Mouse (Mus musculus) ES-Bruce4 (cell line): ENCODE data around the gene Clcf1. TPM values are rescaled to one million over a fixed set of nuclear protein-coding genes. Genes with fewer than 3 reads are reported as not detected.

Experiments
- H3K27ac ChIP-seq: 2 replicates; pipeline ENCODE4 v1.5.1; 2012; ENCODE audit warnings: low read length, inconsistent platforms; ENCODE audit not compliant: insufficient read depth
- H3K27me3 ChIP-seq: 2 replicates; pipeline ENCODE4 v1.6.1; 2012; ENCODE audit warnings: mild to moderate bottlenecking, low read length, inconsistent platforms; ENCODE audit not compliant: control insufficient read depth, poor library complexity, insufficient read depth, severe bottlenecking
- H3K36me3 ChIP-seq: 2 replicates; pipeline ENCODE4 v1.6.1; 2012; ENCODE audit warnings: inconsistent platforms, mild to moderate bottlenecking, low read length, moderate library complexity; ENCODE audit not compliant: control insufficient read depth, poor library complexity, insufficient read depth, severe bottlenecking
- H3K4me1 ChIP-seq: one replicate; pipeline ENCODE4 v1.8.1; 2011; ENCODE audit warnings: low read length; ENCODE audit not compliant: control insufficient read depth, insufficient read depth
- H3K4me3 ChIP-seq: 2 replicates; pipeline ENCODE4 v1.5.1; 2011; ENCODE audit warnings: low read depth, mild to moderate bottlenecking, low read length
- H3K9ac ChIP-seq: 2 replicates; pipeline ENCODE4 v1.6.1; 2012; ENCODE audit warnings: low read depth, mild to moderate bottlenecking, inconsistent platforms; ENCODE audit not compliant: poor library complexity, severe bottlenecking
- H3K9me3 ChIP-seq: replicated peaks from 2 replicates; pipeline ENCODE4 v1.6.1; 2012; ENCODE audit warnings: mild to moderate bottlenecking, low read length, inconsistent platforms; ENCODE audit not compliant: control insufficient read depth, poor library complexity, insufficient read depth, severe bottlenecking
- CTCF ChIP-seq: IDR thresholded peaks from one replicate; pipeline ENCODE4 v1.8.1; 2011; ENCODE audit warnings: low read depth, low read length
- EP300 ChIP-seq: IDR thresholded peaks from 2 replicates; pipeline ENCODE4 v1.6.1; 2011; ENCODE audit warnings: low read depth, low read length; ENCODE audit not compliant: insufficient read depth
- POLR2A ChIP-seq: IDR thresholded peaks from one replicate; pipeline ENCODE4 v1.8.1; 2011; ENCODE audit warnings: low read length; ENCODE audit not compliant: insufficient read depth
- polyA plus RNA-seq: library from polyadenylated mRNA; stranded (reverse); fragments of >200 nt; gene quantifications from 2 replicates; pipeline ENCODE4 v1.2.4, GENCODE M21; 2011; ENCODE audit warnings: low read depth; ENCODE audit not compliant: missing spikeins, insufficient read depth, insufficient read length

The Clcf1 gene
- polyA plus RNA-seq, 1 experiment = 1.5 TPM

- Histone ChIP-seq H3K27ac (no peak overlapping the region), H3K9me3 (no peaks in the 10 kb centered on the region), H3K9ac (peak overlapping the region; percentile 12), H3K4me3 (peak overlapping the region; percentile 48), H3K4me1 (no peaks in the 10 kb centered on the region), H3K36me3 (no peaks in the 10 kb centered on the region), H3K27me3 (no peaks in the 10 kb centered on the region)
- TF ChIP-seq POLR2A = no peak
- no peak for TF ChIP-seq EP300
- TF ChIP-seq CTCF = no peak
Measured at GRCm38 (mm10) chr19:4257897-4258252, 43.8 kb downstream of the Clcf1 start.

DNA sequence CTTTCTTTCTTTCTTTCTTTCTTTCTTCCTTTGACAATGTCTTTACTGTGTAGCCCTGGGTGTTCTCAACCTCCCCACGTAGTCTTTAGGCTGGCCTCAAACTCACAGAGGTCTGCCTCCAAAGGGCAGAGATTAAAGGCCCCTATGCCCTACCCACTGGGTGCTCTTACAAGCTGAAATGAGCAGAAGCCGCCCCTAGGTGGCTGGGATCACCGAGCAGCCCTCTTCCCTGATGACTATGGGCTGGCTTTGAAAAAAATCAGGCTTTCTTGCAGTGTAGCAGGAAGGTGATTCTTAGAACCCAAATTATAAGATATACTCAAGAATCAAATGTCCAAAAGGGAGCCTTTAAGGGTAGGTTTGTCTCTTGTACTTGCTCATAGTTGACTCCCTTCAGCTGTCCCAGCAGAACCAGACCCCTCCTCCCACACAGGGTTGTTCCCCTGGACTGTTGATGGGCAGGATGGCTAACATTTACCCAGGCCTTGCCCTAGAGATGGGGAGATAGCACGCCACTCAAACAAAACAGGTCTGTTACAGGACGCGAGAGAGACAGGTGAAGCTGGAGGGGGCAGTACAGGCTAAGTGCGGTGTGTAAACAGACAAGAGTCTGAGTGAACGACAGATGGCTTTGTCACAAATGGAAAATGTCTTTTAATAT is 47.1 kb downstream of the Clcf1 start:
- H3K27me3 ChIP-seq = no peaks in the 10 kb centered on the region
- no peak overlapping the region for H3K4me3 ChIP-seq
- H3K4me1 ChIP-seq = no peaks in the 10 kb centered on the region
- no peaks in the 10 kb centered on the region for H3K9me3 ChIP-seq
- H3K9ac ChIP-seq = no peak overlapping the region
- no peak overlapping the region for H3K27ac ChIP-seq
- no peak for TF ChIP-seq EP300
- no peak for TF ChIP-seq CTCF
- TF ChIP-seq POLR2A = no peak
- no peaks in the 10 kb centered on the region for H3K36me3 ChIP-seq

DNA sequence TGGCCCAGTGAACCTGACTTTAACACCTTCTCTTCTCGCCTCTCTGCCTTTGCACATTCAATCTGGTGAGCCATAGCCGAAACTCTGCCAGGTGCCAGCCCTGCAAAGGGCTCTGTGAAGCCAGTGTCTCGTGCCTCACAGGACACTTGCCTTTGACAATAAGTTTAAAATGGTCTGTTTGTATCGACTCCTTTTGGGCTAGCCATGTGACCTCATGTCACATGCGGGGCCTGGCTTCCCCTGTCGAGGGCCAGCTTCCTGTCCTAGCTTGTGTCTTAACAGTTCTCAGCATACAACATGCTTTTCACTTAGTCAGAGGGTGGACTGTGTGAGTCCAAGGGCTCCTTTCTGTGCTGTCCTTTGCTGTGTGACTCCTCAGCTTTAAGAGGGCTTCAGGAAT is 48.7 kb downstream of the Clcf1 start:
- no peaks in the 10 kb centered on the region for H3K36me3 ChIP-seq
- no peak overlapping the region for H3K27ac ChIP-seq
- no peak overlapping the region for H3K9ac ChIP-seq
- no peak for TF ChIP-seq POLR2A
- no peak for TF ChIP-seq EP300
- no peak for TF ChIP-seq CTCF
- no peaks in the 10 kb centered on the region for H3K4me1 ChIP-seq
- no peaks in the 10 kb centered on the region for H3K9me3 ChIP-seq
- no peak overlapping the region for H3K4me3 ChIP-seq
- H3K27me3 ChIP-seq = no peaks in the 10 kb centered on the region

- Histone ChIP-seq H3K36me3 (no peaks in the 10 kb centered on the region), H3K27ac (no peak overlapping the region), H3K27me3 (no peaks in the 10 kb centered on the region), H3K4me3 (0 out of 2 replicates have a peak overlapping the region, but pooled peaks have one; percentile 30), H3K9ac (no peak overlapping the region), H3K4me1 (no peaks in the 10 kb centered on the region), H3K9me3 (no peaks in the 10 kb centered on the region)
- TF ChIP-seq CTCF (no peak), POLR2A (no peak), EP300 (no peak)
Measured at GRCm38 (mm10) chr19:4263702-4264101, 49.7 kb downstream of the Clcf1 start.

DNA sequence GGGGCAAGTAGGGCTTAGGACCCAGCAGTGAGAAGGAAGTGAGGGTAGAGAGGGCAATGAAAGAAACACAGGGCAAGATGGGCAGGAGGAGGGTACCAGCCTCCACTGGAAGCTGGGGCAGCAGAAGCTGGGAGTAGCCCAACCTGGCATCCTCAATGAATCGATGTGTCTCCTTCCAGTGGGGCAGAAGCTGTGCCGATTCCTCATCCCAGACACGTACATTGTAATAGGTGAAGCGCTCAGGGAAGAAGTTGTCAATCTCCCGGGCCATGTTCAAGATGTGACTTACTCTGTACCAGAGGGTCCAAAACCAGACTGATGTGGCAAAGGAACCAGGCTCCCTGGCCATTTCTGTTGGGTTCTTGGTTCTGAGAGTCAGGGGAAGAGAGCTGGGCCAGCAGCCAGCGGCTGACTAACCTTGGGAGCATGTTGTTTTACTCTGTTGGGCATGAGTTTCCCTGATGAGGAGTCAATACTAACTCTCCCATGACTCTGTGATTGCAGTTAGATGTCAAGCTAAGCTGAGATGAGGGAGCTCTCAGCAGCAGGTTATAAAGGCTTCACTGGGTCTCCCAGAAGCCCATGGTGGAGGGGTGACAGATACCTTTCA is 50.2 kb downstream of the Clcf1 start:
- Histone ChIP-seq H3K9ac (no peak overlapping the region), H3K27ac (no peak overlapping the region), H3K4me3 (no peak overlapping the region), H3K36me3 (no peaks in the 10 kb centered on the region), H3K27me3 (no peaks in the 10 kb centered on the region), H3K4me1 (no peaks in the 10 kb centered on the region), H3K9me3 (no peaks in the 10 kb centered on the region)
- TF ChIP-seq CTCF (no peak), EP300 (no peak), POLR2A (no peak)

DNA sequence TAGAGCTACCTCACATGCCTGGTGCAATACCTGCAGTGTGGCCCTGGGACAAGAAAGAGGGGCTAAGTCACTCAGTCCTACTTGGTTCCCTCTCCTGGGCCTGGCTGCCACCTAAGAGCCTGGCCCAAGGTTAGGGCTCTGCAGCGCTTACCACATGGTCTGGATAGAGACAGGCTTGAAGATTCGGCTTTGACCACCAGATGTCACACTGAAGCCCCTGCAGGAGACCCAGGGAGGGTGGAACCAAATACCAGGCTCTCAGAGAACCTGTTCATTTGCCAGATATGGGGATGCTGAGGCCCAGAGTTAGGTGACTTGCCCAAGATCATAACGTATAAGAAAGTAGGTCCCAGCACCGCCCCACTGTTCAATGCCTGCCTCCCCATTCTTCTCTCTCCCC is 51.9 kb downstream of the Clcf1 start:
- Histone ChIP-seq H3K4me1 (no peaks in the 10 kb centered on the region), H3K27ac (no peak overlapping the region), H3K36me3 (no peaks in the 10 kb centered on the region), H3K9ac (no peak overlapping the region), H3K27me3 (no peaks in the 10 kb centered on the region), H3K9me3 (no peaks in the 10 kb centered on the region), H3K4me3 (no peak overlapping the region)
- TF ChIP-seq CTCF (peak; percentile 14), POLR2A (no peak), EP300 (no peak)
